ENCODE assay signal across 9 mouse cellular contexts in genomic region chr6:120585118-120585940, GRCm38 (mm10). TPM values are rescaled to one million over a fixed set of nuclear protein-coding genes. Genes with fewer than 3 reads are reported as not detected.
DNase-seq lines count a peak whose midpoint lies in the region; ATAC-seq lines count a peak whose summit lies in the region.
"Had no signal": no experiment of that assay in that cellular context is flagged by ENCODE, and none has a peak within 500 bp of the region (broad histone marks: within the 10 kb centered on the region; RNA-seq: fewer than 3 reads in every experiment).

No protein-coding gene starts in this region.

- 32% methylated on average over 9 of the region's 9 CpGs for WGBS in neural tube, embryonic 11.5 days

- ATAC-seq in neural tube, embryonic 11.5 days (ENCODE audit: insufficient read depth, low FRiP score, low TSS enrichment) = no peak

- no peaks in the 10 kb centered on the region for H3K9me3 ChIP-seq in neural tube, embryonic 11.5 days (ENCODE audit: control insufficient read depth, low read length)

- H3K27me3 ChIP-seq in neural tube, embryonic 11.5 days (ENCODE audit: control insufficient read depth, insufficient read depth, low read length) = no peaks in the 10 kb centered on the region

- no peak overlapping the region for H3K4me3 ChIP-seq in neural tube, embryonic 11.5 days (ENCODE audit: low read depth, low read length)

- H3K36me3 ChIP-seq in neural tube, embryonic 11.5 days (ENCODE audit: control insufficient read depth, insufficient read depth, low read length) = no peaks in the 10 kb centered on the region

- DNase-seq in embryo, embryonic 11 days = peak; percentile 23
- DNase-seq in embryo, embryonic 10.5 days (ENCODE audit: low spot score) = no peak
- DNase-seq in neural tube, embryonic 11.5 days (ENCODE audit: low spot score) = peak; percentile 27
- no peak for DNase-seq in neural tube, embryonic 10.5 days (ENCODE audit: extremely low spot score, low spot score)
- DNase-seq in kidney, postnatal 10 days = peak; percentile 26
- peak; percentile 77 for DNase-seq in retina, embryonic 14.5 days (ENCODE audit: low spot score)
- no peak for DNase-seq in frontal cortex, postnatal 36 days (ENCODE audit: low spot score in 2 of 2)
- DNase-seq in urinary bladder, postnatal 4 days (ENCODE audit: low spot score in 2 of 2) = no peak
- DNase-seq: right cerebral cortex, postnatal 25 days had no signal

- no peak overlapping the region for H3K4me2 ChIP-seq in neural tube, embryonic 11.5 days (ENCODE audit: low read depth)

- H3K27ac ChIP-seq in neural tube, embryonic 11.5 days (ENCODE audit: low read depth, low read length) = 0 out of 2 replicates have a peak overlapping the region, but pooled peaks have one; percentile 1

- no peak overlapping the region for H3K9ac ChIP-seq in neural tube, embryonic 11.5 days (ENCODE audit: low read length)

- H3K4me1 ChIP-seq in neural tube, embryonic 11.5 days (ENCODE audit: control insufficient read depth, insufficient read depth, low read length) = peaks cover 9% of the 10 kb centered on the region

RNA-seq across cellular contexts. Expression of gene Hdhd5, which starts 54.2 kb away (rescaled TPM):
- polyA plus RNA-seq in neural tube, embryonic 11.5 days (2014; fragmentation: Nextera tagmentation; extraction: Ambion mirVana) = 15.7 and 16.8 TPM in 2 replicates

Comparison
In these comparisons a context has a peak if more than half of its experiments do, and no peak if none do; other contexts are left out.
1. DNase-seq: peak in embryo, embryonic 11 days (single experiment), neural tube, embryonic 11.5 days (single experiment), kidney, postnatal 10 days (single experiment) and retina, embryonic 14.5 days (single experiment); none in embryo, embryonic 10.5 days (single experiment), neural tube, embryonic 10.5 days (single experiment), frontal cortex, postnatal 36 days (0 of 2) and urinary bladder, postnatal 4 days (0 of 2).